Mouse (Mus musculus): Measurements from ENCODE around the gene Bcr.
A peak's percentile ranks its signal among the peaks of the same experiment; 100 is the strongest.

The Bcr gene

DNA sequence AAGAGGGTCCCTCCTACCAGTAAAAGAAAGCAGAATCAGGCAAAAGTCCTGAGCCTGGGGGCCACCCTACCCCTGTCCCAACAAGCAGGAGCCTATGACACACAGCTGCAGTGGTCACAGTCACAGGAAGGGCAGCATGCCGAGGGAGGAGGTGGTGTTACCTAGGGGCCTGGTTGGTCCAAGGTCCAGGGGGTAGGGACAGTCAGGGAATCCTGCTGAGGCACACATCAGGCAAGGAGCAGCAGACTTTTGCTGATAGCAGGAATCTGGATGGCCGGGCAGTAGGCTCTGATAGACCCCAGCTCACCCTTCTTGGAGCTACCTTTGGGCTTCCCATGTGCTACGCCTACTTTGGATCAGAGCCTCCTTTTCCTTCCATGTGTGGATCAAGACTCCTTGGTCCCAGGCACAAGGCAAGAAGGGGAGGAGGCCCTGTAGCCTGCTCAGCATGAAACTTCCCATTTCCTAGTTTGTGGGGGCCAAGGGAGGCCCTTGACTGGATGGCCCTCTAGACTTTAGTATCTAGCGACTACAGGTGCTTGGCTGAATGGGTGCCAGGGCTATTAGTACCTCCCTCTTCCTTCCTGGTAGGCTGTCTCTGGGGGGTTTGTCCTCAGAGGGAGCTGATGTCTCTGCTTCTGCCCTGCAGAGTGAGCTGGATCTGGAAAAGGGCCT, 70.1 kb downstream of the Bcr start:
- DNase-seq (ENCODE audit: low spot score in 2 of 2): no peak

- DNase-seq (ENCODE audit: low spot score in 2 of 2): no peak
Measured at GRCm38 (mm10) chr10:75131625-75132024, 71.2 kb downstream of the Bcr start.

GRCm38 (mm10) chr10:75134861-75135517, 74.6 kb downstream of the Bcr start:
- no peak for DNase-seq (ENCODE audit: low spot score in 2 of 2)

GRCm38 (mm10) chr10:75135518-75136162, 75.2 kb downstream of the Bcr start:
- peak; percentile 63 to 69 for DNase-seq (ENCODE audit: low spot score in 2 of 2)

DNA sequence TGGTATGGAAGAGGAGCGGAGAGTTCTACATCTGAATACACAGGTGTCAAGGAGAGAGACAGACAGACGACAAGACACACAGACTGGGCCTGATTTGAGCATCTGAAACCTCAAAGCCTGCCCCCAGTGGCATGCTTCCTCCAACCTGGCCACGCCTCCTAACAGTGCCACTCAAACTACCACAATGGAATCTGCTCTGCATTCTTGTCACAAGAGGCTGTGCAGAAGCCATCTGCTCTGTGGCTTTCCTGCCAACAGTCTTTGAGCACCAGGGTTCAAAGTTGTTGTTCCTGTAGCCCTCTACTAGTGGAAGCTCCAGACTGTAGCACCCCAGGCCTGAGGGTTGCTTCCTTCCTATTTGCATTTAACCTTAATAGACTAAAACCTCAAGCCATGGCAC, 76.8 kb downstream of the Bcr start:
- no peak for DNase-seq (ENCODE audit: low spot score in 2 of 2)

GRCm38 (mm10) chr10:75145221-75145620, 84.8 kb downstream of the Bcr start:
- DNase-seq (ENCODE audit: low spot score in 2 of 2): no peak

DNA sequence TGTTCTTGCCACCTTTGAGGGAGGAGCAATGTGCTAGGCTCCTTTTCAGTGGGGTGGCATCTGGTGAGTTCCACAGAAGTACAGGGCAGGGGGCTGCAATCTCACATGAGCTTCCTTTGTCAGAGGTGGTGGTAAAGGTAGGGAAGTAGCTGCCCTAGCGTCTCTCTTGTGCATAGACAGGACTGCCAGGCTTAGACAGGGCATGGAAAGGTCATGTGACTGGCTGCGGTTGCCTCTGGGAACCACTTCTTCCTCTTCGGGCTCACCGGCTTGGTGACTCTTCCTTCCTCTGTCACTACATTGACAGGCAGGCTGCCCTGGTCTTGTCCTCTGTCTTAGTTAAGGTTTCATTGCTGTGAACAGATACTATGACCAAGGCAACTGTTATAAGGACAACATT, 85.6 kb downstream of the Bcr start:
- DNase-seq (ENCODE audit: low spot score in 2 of 2): no peak

DNA sequence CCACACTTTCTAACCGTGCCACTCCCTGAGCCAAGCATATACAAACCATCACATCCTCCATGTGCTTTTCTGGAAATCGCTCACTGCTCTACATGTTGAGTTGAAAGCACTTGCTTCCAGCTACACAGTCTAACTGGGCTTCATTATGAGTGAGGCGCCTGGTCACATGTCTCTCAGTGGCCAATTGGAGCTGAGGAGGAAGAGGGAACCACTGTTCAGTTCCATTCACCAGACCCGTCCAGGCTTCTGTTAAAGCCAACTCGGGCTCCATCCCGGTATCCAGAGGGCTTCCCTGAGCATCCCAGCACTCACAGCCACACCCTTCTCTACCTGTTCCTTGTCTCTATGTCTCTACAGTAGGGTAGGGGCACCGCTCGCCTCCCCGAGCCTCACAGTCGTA, 86.2 kb downstream of the Bcr start:
- DNase-seq (ENCODE audit: low spot score in 2 of 2): no peak

DNA sequence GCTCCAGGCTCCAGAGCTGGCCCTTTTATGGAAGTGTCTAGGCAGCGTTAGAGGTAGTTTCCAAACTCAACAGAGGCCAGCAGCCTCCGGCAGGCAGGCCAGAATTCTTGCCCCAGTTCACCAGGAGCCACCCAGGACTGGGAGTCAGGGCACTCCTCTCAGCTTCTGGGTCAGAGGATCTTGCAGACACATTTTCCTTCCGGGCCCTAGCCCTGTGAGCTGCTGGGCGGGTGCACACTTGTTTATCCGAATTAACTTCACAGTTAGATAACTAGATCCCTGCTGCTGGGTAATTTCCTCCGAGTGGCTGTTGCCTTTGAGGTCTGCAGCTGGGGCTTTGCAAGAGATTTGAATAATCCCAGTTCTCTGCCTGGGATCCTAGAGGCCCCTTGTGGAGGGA, 87.9 kb downstream of the Bcr start:
- DNase-seq (ENCODE audit: low spot score in 2 of 2): no peak

GRCm38 (mm10) chr10:75150361-75150760, 90.0 kb downstream of the Bcr start:
- no peak for DNase-seq (ENCODE audit: low spot score in 2 of 2)

- DNase-seq (ENCODE audit: low spot score in 2 of 2): peak; percentile 79 to 85
Measured at GRCm38 (mm10) chr10:75151311-75151710, 90.9 kb downstream of the Bcr start.

GRCm38 (mm10) chr10:75156835-75157234, 96.4 kb downstream of the Bcr start:
- no peak for DNase-seq (ENCODE audit: low spot score in 2 of 2)

GRCm38 (mm10) chr10:75157713-75158112, 97.3 kb downstream of the Bcr start:
- DNase-seq (ENCODE audit: low spot score in 2 of 2): no peak

DNA sequence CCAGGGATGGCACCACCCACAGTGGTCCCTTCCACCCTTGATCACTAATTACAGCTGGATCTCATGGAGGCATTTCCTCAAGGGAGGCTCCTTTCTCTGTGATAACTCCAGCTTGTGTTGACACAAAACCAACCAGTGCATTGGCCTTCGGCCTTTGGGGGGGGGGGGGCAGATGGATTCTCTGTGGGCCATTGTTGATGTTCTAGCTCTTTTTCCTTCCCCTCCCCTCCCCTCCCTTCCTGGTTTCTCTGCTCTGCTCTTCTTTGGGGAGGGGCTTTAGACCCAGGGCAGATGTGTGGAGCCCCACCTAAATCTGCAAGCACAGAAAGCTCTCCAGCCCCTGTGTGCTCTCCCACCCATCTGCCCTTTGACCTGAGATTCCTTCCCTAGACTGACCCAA, 98.0 kb downstream of the Bcr start:
- no peak for DNase-seq (ENCODE audit: low spot score in 2 of 2)

DNA sequence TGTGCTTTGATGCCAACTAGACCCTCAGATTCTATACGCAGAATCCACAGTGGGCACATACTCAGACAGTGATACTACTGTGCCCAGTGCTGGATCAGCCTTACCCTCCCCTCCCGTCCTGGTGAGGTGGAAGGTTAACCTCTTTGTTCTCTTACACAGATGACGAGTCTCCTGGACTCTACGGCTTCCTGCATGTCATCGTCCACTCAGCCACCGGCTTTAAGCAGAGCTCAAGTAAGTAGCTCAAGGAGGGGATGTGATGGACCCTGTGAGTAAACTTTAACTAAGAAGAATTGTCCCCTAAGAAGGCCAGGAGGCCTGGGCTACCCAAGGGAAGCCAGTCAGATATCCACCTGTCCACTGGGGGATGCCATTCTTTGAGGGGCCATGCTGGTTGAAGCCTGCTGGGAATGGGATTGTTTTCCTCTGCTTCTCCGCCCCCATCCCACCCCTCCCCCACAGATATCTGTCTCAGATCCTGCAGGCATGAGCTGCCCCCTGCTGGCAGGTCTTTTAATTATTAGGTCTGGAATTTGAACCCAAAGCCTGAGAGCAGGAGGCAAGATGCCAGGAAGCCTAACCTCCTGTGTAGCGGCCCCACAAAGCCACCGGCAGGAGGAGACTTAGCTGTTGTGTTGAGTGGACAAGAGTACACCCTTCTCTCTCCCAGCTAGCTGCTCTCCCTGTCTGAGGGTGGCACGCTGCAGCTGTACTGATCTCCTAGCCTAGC, 99.9 kb downstream of the Bcr start:
- no peak for DNase-seq (ENCODE audit: low spot score in 2 of 2)

DNA sequence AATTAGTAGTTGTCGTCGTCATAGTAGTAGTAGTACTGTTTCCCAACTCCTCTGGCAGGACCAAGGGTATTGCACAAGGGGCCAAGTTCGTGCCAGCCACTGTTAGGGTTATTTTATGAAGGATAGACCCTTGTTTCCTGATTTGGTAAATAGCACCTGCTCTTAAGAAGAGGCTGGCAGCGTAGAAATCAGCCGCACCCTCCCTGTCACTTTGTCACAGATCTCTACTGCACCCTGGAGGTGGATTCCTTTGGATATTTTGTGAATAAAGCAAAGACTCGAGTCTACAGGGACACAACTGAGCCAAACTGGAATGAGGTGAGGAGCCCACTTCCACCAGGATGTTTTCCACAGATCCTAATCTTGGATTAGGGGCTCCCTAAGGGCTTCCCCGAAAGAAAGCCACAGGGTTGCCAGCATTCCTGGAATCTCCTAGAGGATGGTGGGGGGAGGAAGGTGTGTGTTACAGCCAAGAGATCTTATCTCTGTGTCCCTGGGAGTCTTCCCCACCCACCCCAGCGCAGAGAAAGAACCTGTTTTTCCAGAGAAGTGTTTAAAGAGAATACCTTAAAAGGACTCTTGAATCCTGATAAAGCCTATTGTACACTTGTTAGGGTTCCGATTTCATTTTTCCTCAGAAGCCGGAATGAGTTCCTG, 105.6 kb downstream of the Bcr start:
- no peak for DNase-seq (ENCODE audit: low spot score in 2 of 2)

GRCm38 (mm10) chr10:75166601-75167000, 106.2 kb downstream of the Bcr start:
- no peak for DNase-seq (ENCODE audit: low spot score in 2 of 2)

- no peak for DNase-seq (ENCODE audit: low spot score in 2 of 2)
Measured at GRCm38 (mm10) chr10:75170207-75170850, 109.9 kb downstream of the Bcr start.

DNA sequence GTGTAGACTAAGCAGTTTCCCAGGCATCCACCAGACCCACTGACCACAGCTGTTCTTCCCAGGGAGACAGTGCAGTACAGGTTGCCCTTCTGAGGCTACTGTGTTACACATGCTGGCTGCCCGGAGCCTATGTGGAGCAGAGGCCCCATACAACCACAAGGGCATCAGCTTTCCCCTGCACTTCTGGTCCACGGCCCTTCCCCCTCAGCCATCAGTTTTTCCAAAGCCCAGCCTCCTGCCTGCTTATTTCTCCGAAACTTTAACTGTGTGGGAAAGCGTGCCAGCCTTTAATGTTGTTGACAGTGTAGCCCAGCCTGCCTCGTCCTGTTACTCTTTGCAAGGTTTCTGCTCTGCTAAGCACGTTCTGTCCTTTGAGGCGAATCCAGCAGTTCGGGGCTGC, 112.7 kb downstream of the Bcr start:
- DNase-seq (ENCODE audit: low spot score in 2 of 2): no peak

GRCm38 (mm10) chr10:75173712-75174111, 113.3 kb downstream of the Bcr start:
- no peak for DNase-seq (ENCODE audit: low spot score in 2 of 2)

DNA sequence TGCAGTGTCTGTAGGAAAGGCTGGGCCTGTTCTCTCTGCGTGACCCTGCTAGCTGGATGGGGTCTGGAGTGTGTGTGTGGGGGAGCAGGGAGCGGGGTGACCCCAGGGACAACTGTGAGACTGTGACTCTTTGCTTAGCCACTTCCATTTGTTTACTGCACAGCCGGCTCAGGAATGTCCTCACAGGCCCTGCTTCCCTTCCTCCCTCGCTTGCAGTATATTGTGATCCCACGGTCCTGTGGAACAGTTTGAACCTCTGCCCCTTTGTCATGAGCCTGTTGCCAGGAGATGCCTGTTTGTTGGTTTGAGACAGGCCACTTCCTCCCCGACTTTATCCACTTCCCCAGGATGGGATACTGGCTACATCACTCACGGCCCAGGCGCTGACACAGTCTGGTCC, 116.1 kb downstream of the Bcr start:
- no peak for DNase-seq (ENCODE audit: low spot score in 2 of 2)

DNA sequence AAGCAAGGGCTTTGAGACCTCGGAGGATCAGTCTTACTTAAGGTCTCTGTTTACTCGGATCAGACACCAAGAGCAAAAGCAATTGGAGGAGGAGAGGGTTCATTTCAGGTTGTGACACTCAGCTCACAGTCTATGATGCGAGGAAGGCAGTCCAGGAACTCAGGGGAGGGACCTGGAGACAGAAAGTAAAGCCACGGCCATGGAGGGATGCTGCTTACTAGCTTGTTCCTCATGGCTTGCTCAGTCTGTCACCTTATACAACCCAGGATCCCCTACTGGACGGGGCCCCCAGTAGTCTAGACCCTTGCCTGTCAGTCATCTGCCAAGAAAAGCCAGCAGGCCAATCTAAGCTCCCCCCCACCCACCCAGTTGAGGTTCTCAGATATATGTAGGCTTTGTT, 118.5 kb downstream of the Bcr start:
- DNase-seq (ENCODE audit: low spot score in 2 of 2): no peak
